Mouse (Mus musculus): ENCODE results near the gene Mbnl3.

Gene Mbnl3

GRCm38 (mm10) chrX:51206432-51206831 lies at the start of gene Mbnl3:
Mbnl3 (minus strand) TSS chrX:51206532.
- ATAC-seq (ENCODE audit: insufficient number of reproducible peaks, low FRiP score, low TSS enrichment) = no peak

- no peak; the same call in 1 of the 2 replicates for ATAC-seq (ENCODE audit: insufficient number of reproducible peaks, low FRiP score, low TSS enrichment)
Measured at GRCm38 (mm10) chrX:51205548-51206324, 596 bp downstream of the Mbnl3 start.

GRCm38 (mm10) chrX:51204626-51205547 lies 1.4 kb downstream of the Mbnl3 start:
- peak; percentile 15; the same call in 1 of the 2 replicates for ATAC-seq (ENCODE audit: insufficient number of reproducible peaks, low FRiP score, low TSS enrichment)

GRCm38 (mm10) chrX:51197012-51197411 lies 9.3 kb downstream of the Mbnl3 start:
- ATAC-seq (ENCODE audit: insufficient number of reproducible peaks, low FRiP score, low TSS enrichment) = no peak

GRCm38 (mm10) chrX:51171914-51172313 lies 34.4 kb downstream of the Mbnl3 start:
- no peak for ATAC-seq (ENCODE audit: insufficient number of reproducible peaks, low FRiP score, low TSS enrichment)

GRCm38 (mm10) chrX:51171413-51171812 lies 34.9 kb downstream of the Mbnl3 start:
- no peak for ATAC-seq (ENCODE audit: insufficient number of reproducible peaks, low FRiP score, low TSS enrichment)

GRCm38 (mm10) chrX:51170404-51170803 lies 35.9 kb downstream of the Mbnl3 start:
- ATAC-seq (ENCODE audit: insufficient number of reproducible peaks, low FRiP score, low TSS enrichment) = no peak

GRCm38 (mm10) chrX:51169476-51170045 lies 36.8 kb downstream of the Mbnl3 start:
- ATAC-seq (ENCODE audit: insufficient number of reproducible peaks, low FRiP score, low TSS enrichment) = no peak

- ATAC-seq (ENCODE audit: insufficient number of reproducible peaks, low FRiP score, low TSS enrichment) = no peak
Measured at GRCm38 (mm10) chrX:51167976-51168375, 38.4 kb downstream of the Mbnl3 start.

GRCm38 (mm10) chrX:51164766-51165165 lies 41.6 kb downstream of the Mbnl3 start:
- no peak for ATAC-seq (ENCODE audit: insufficient number of reproducible peaks, low FRiP score, low TSS enrichment)

- no peak for ATAC-seq (ENCODE audit: insufficient number of reproducible peaks, low FRiP score, low TSS enrichment)
Measured at GRCm38 (mm10) chrX:51148436-51148835, 57.9 kb downstream of the Mbnl3 start.

GRCm38 (mm10) chrX:51146351-51146750 lies 60.0 kb downstream of the Mbnl3 start:
- peak; percentile 45; the same call in 1 of the 2 replicates for ATAC-seq (ENCODE audit: insufficient number of reproducible peaks, low FRiP score, low TSS enrichment)

- ATAC-seq (ENCODE audit: insufficient number of reproducible peaks, low FRiP score, low TSS enrichment) = no peak
Measured at GRCm38 (mm10) chrX:51140055-51140454, 66.3 kb downstream of the Mbnl3 start.

GRCm38 (mm10) chrX:51131325-51131724 lies 75.0 kb downstream of the Mbnl3 start:
- peak; percentile 98 for ATAC-seq (ENCODE audit: insufficient number of reproducible peaks, low FRiP score, low TSS enrichment)

- no peak for ATAC-seq (ENCODE audit: insufficient number of reproducible peaks, low FRiP score, low TSS enrichment)
Measured at GRCm38 (mm10) chrX:51102748-51103147, 103.6 kb downstream of the Mbnl3 start.

GRCm38 (mm10) chrX:51084972-51085371 lies 121.4 kb downstream of the Mbnl3 start:
- ATAC-seq (ENCODE audit: insufficient number of reproducible peaks, low FRiP score, low TSS enrichment) = no peak

- no peak for ATAC-seq (ENCODE audit: insufficient number of reproducible peaks, low FRiP score, low TSS enrichment)
Measured at GRCm38 (mm10) chrX:51084211-51084610, 122.1 kb downstream of the Mbnl3 start.

GRCm38 (mm10) chrX:51076744-51077143 lies 129.6 kb downstream of the Mbnl3 start:
- ATAC-seq (ENCODE audit: insufficient number of reproducible peaks, low FRiP score, low TSS enrichment) = no peak
